Mouse (Mus musculus) neutrophil, adult 5-6 weeks (primary cell): ENCODE results near the gene Krtcap2. TPM values are rescaled to one million over a fixed set of nuclear protein-coding genes. Genes with fewer than 3 reads are reported as not detected.

Source experiments
- ATAC-seq: fragments of 151-379, 151-347 bp; 2 replicates; pipeline ENCODE4 v1.8.0; 2017; ENCODE audit warnings: mild to moderate bottlenecking, moderate TSS enrichment; ENCODE audit not compliant: insufficient number of reproducible peaks, poor library complexity, low FRiP score, severe bottlenecking; ENCODE audit errors: extremely low read depth
- total RNA-seq: library from RNA; stranded (forward); fragments of 200-1000 nt; gene quantifications from 2 replicates; pipeline ENCODE4 v1.2.3, GENCODE M21; 2017

Gene Krtcap2
- total RNA-seq, 1 experiment from 2014 or later, result 53.9 TPM

DNA sequence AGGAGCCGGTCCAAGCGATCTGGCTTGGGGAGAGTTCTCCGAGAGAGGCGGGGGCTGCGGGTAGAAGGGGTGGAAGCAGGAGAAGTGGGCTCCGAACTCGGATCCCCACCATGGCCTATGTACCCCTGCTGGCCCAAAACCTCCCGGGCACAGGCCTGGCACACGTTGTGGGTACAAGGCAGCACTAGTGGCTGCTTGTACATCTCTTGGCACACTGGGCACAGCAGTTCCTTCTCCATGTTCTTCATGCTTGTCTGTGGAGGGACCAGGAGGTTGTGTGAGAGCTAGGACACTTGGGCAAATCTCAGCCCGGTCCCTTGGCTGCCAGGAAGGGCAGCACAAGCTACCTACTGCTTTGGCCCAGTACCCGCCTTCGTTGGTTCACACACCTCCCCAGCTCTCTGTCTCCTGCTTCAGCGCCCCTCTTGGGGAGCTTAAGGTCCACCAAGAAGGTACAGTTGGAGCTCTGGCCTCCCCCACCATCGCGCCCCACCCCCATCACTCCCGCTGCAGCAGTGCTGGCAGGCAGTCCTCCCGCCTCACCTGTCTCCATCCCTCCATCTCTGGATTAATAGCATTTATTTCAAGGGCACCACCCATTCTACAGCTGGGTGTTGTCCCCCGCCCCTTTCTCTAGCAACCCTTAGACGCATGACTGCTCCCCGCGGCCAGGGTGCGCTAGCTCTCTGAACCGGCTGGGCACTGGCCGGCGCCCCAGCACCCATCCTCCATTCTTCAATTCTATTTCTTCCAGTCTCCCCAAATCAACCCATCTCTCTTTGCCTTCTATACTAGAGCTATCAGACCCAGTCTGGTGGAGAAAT lies 1.4 kb upstream of the Krtcap2 start:
- 0 out of 2 replicates have a peak, but pooled peaks have one; percentile 13 for ATAC-seq

DNA sequence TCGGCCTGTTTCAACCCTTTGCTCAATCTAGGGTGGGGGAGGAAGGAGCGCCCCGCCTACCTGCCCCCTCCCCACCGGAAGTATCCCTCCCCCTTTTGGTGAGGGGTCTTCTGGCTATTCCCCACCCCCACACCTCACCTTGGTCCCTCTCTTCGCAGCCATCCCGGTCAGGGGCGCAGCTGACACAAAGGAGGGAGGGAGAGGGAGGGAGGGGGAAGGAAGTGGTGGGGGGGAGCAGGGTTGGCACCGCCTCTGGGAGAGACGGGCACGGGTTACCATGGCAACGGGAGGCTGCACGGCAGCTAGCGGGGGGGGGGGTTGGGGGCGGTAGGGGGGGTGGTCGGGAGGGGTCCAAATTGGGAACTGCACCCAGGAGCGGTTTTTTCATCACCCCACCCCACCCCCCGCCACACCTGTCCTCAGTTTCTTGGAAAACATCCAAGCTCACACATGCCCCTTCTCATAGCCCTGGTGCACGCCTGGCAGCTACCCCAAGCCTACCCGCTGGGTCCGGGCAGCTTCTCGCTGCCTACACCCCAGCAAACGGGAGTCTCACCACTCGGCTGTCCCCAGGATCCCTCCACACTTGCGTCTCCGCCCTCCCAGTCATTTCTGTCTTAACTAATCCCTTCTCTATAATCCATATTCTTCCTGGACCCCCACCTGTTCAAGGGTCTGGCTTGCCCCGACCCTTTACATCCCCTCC lies 631 bp upstream of the Krtcap2 start:
- ATAC-seq, result no peak

DNA sequence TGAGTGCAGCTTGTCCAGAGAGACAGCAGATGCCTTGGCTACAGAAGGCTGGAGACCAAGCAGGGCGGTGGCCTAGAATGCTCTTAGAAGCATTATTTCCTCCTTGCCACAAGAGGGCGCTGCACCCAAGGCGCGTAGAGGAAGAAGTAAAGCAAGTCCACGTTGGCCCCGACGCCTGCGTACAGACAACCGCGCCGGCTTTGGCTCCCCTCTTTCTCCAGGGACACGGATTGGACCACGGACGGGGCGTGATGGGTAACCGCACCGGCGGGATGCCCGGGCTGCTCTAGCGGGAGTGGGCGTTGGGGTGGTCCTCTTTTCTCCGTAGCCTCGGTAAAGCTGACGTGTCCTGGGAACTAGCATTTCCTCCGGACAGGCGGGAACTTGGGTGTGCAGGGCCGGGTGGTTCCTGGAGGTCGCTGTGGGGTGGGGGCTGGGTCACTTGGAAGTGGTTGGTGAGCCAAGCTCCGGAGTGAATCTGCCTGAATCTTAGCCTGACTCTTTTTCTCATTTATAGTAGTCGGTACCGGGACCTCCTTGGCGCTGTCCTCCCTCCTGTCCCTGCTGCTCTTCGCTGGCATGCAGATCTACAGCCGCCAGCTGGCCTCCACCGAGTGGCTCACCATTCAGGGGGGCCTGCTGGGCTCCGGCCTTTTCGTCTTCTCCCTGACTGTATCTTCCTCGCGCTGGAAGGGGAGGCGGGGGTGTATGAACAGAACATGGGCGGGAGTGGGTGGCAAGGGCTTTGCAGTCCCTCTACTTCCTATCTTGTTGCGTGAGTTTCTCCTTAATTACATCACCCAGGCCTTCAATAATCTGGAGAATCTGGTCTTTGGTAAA lies 715 bp downstream of the Krtcap2 start, which contains the start of gene Trim46:
Trim46 (minus strand) TSS at position 49 of the 840 bp plus-strand sequence.
- ATAC-seq, result peak; percentile 73

DNA sequence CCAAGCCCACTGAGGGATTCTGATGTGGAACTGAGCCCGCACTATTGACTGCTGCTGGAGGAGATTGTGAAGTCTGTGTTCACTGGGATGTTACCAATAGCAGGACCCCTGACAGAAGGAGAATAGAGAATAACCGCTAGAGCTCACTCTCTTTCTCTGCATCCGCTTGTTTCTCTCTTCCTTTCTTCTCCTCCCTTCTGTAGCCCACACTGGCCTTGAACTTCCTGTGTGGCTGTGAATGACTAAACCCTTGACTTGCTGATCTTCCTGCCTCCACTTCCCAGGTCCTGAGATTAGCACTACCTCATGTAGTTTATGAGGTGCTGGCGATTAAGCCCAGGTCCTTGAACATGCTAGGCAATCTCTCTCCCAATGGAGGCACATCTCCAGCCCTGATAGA lies 1.7 kb downstream of the Krtcap2 start:
- ATAC-seq, result no peak

DNA sequence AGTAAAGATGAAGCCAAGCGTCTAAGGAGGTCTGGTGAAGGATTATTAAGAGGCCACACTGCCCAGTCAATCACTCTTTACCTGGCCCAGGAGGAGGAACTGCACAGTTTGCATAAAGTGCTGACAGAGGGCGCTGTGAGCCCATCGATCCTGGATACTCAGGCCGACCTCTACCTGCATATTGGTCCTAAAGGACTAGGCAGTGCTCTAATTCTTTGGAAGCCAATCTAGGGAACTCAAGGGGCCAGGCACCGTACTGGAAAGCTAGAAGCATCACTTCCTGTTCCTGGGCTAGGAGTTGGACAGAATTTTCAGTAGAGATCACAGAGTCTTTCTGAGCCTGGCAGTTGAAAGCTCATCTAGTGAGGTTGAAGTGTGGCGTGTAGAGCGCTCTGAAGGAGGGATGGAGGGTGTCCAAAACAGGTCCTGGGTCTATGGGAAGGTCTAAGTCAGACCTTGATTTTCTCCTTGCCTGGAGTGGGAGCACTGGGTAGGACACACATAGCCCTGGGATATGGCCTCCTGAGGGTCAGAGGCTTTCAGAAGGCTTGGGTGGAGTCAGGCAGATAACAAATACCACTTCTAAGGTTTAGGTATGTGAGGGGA lies 4.8 kb downstream of the Krtcap2 start:
- peak; percentile 38 for ATAC-seq

DNA sequence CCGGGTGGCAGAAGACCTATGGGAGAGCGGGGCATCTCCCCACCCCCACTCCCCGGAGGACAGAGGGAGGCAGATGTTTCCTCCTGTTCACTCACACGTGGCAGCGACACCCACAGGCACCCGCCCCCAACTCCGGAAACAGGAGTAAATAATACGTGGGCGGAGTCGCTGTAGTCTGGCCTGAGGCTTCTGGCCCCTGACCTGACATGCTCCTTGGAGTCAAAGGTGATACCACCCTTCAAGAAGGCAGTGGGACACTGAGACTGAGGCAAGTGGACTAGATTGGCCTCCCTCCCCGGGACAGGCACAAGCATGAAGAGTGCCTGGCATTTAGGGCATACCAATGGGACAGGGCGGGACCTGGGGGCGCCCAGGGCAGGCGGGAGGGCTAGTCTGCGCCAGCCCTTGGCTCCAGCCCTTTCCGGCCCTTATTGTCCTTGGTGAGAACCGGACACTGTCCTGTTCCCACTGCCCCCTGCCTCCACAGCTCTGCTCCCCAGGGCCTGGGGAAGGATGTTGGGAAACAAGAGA lies 5.7 kb downstream of the Krtcap2 start:
- ATAC-seq, result peak; percentile 76

DNA sequence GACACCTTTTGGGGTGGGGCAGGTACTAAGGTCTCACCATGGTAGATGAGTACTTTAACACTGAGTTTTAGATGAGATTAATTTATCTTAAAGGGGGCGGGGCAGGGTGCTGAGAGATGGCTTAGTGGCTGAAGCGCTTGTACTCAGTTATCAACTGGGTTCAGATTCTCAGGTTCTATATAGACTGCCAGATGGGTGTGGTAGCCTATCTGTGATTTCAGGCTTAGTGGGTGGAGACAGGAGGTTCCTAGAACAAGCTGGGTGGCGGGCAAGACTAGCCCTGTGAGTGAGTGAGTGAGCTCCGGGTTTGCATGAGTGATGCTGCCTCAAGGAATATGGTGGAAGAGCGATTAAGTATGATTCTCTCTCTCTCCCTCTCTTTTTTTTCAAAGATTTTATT lies 9.2 kb downstream of the Krtcap2 start:
- ATAC-seq, result no peak

DNA sequence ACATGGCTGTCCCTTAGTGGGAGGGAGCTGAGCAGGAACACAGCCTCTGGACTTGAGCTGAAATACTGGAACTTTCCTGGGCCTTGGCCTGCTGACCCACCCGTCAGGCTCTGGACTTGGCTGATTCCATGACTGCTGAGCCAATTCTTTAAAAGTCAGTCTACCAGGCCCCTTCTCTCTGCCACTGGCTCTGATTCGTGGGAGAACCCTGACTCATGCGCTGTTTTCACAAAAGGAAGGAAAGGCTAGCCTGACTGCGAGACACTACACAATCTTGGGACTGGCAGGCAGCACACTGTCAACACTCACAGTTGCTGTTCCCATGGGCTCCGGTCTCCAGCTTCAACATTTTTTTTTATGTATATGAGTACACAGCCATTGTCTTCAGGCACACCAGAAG lies 10.4 kb downstream of the Krtcap2 start:
- ATAC-seq, result no peak

DNA sequence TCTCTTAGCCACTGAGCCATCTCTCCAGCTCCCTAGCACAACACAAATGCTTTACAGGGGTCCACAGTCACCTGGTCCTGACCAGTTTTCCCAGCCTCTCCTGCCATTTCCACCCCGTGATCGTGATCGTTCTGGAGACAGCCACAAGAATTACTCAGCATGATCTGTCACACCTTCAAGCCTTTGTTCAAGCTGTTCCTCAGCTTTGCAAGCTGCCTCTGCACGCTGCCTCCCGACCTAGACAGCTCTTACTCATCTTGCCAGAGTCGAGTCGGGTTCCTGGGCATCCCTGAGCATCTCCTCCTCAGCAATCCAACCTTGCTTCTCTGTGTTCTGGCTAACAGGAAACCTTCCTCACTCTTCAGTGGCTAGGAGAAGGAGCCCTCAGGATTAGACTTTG lies 13.3 kb downstream of the Krtcap2 start, which contains the start of gene Dpm3:
Dpm3 (plus strand) TSS at position 283 of the 400 bp plus-strand sequence.
- ATAC-seq, result no peak

DNA sequence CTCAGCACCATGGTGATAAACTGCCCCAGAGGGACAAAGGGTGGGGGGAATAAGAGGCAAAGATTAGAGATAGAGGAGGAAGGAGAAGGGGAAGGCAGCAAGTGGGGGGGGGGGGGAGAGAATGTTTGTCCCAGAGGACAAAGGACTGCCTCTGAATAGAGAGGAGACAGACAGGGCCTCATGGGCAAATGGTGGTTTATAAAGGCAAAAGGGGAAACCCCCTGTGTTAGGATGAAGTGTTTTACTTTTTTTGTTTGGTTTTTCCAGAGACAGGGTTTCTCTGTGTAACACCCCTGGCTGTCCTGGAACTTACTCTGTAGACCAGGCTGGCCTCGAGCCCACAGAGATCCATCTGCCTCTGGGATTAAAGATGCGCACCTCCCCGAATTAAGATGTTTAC lies 14.4 kb downstream of the Krtcap2 start:
- no peak for ATAC-seq

DNA sequence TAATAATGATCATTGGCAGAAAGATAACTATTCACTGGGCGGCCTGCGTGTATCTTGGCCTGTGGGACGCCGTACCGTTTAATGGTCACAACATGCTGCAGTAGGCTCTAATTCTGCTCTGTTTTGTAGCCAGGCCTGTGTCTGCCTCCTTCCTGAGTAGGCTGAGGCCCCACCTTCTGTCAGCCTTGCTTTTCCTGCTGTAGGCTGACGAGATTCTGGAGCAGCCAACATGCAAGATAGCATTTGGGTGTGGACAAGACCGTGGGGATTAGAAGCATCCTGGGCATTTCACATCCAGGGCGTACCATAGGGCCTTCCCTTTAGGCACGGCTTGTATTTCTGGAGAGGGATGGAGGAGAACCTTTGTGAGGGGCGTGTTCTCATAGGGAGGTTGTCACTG lies 16.7 kb downstream of the Krtcap2 start:
- ATAC-seq, result no peak

DNA sequence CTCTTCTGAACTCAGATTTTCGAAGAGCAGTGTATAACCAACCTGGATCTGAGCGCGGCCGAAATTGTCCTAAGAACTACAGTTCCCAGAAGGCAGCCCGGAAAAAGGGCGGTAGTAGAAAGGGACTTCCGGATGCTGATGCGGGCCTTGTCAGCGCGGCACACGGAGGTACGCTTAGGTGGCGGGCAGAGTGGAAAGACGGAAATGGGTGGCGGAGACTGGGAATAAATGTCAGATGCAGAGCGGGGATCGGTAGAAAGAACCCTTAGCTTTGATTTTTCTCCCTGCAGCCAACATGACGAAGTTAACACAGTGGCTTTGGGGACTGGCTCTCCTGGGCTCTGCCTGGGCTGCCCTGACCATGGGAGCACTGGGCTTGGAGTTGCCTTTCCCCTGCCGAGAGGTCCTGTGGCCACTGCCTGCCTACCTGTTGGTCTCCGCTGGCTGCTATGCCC lies 20.7 kb downstream of the Krtcap2 start:
- ATAC-seq, result peak; percentile 88

DNA sequence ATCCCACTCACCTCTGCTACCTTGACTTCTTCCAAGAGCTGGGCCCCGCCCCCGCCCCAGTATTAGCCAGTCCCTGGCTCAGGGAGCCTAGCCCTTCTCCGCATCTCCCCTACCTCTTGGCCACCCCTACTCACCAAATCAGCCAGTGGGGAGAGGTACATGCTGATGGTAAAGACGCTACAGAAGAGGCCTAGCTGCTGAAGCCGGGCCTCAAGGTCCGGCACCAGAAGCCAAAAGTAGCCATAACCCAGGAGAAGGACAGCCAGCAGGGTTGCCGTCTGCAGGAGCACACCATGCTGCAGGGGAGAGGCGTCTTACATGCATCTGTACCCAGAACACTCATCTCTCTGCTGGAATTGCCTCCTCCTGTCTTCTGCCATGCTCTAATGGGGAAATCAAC lies 23.1 kb downstream of the Krtcap2 start:
- ATAC-seq, result no peak

DNA sequence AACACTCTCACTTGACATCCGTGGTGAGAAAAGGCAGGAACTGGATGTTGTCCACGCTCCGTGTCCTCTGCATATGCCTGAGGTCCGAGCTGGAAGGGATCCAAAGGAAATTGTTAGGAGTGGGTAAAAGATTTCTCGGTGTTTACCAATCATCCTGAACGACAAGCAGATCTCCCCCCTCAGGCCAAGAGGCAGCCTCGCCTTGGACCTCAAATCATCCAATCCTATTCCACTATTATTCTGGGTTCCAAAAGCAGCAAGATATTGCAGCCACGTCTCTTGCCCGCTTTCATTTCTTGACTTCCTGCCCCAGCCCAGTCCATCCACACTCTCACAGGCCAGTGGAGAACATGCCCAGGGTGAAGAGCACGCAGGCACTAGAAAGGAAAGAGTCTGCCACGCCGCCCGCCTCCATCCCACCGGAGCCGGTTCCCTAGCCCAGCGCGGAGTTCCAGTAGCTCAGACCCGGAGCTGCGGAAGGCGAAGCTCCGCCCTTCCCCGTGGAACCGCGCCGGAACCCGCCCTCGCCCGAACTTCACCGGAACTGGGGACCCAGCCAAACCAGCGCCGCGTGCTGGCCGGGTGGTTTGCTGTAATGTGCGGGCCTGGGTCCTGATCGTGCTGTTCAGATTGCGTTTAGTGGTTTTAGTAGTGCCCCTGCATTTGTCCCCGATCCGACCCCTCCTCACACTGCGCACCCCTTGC lies 24.4 kb downstream of the Krtcap2 start, which contains the start of gene Slc50a1:
Slc50a1 (minus strand) TSS at position 520 of the 705 bp plus-strand sequence.
- ATAC-seq, result peak; percentile 34

DNA sequence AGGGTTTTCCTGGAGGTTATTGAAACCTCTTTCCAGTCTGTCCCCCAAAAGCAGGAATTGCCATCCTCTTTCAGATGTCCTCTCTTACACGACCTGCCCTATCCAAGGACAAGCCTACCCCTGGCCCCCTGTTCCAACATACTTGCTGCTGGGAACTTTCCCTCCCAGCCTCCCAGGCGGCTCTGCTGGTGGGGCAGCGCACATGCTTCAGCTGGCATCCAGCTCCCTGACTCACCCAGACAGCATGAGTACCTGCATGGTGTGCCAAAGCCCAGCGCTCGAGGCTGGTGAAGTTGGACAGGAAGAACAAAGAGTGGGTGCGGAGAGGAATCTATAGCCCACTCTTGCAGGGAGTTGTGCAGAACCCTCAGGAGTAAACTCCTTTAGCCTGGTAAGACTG lies 25.1 kb downstream of the Krtcap2 start:
- ATAC-seq, result no peak

DNA sequence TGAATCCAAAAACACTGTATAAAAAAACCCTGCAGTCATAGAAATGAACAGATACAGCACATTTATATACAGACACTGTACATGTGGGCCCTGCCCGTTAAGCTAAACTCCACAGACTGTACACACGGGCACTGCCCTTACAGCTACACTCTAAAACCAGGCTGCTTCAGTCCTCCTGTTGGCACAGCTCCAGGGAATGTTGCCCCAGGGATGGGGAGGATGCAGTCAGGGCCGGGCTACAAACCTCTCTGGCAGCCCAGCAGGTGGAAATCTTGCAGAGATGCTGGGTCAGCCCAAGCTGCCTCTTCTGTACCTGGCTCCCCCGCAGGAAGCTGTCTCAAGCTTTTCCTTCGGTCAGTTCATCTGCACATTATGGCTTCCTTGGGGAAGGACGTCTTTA lies 26.0 kb downstream of the Krtcap2 start:
- no peak for ATAC-seq

DNA sequence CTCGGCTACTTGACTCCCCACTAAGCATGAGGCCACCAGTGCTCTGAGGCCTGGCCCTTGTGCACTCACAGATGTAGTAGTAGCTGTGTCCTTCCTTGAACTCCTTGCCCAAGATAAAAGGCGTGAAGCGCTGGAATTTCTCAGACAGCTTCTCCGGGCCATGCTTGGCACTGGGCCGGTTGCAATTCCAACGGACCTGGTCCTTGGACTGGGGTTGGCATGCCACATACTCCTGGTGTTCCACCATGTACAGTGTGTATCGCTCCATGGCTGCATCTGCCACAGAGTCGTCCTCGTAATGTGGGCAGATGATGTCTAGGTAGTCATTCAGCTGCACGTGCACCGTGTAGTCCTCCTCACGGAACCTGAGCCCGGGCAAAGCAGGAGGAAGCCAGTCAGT lies 30.3 kb downstream of the Krtcap2 start:
- no peak for ATAC-seq
